Mouse (Mus musculus) cortical plate, adult 2 months (tissue): ENCODE results near the gene Bcl9l.

ENCODE experiments used
- CTCF ChIP-seq: fragments of 200-500 bp; IDR thresholded peaks from 2 replicates; pipeline ENCODE4 v1.5.1; 2011; ENCODE audit warnings: mild to moderate bottlenecking, control low read depth, low read length; ENCODE audit not compliant: insufficient read depth; ENCODE audit errors: extremely low read depth
- POLR2A ChIP-seq: fragments of 200-500 bp; IDR thresholded peaks from 2 replicates; pipeline ENCODE4 v1.6.1; 2011; ENCODE audit warnings: mild to moderate bottlenecking, low read length, control low read depth; ENCODE audit not compliant: insufficient read depth; ENCODE audit errors: extremely low read depth

GRCm38 (mm10) chr9:44473184-44473583 lies 9.4 kb upstream of the Bcl9l start:
- TF ChIP-seq CTCF (no peak), POLR2A (no peak)
